Mouse (Mus musculus): ENCODE measurements around the gene Vps53. TPM values are rescaled to one million over a fixed set of nuclear protein-coding genes. Genes with fewer than 3 reads are reported as not detected.

Vps53 gene
- total RNA-seq (2014; rRNA removed), result 18.9 and 22.8 TPM in 2 replicates
- polyA plus RNA-seq (2012; rRNA removed), result 19.3 and 22.4 TPM in 2 replicates

GRCm38 (mm10) chr11:76179495-76180145, at the start of gene Vps53, which contains the start of gene Fam57a:
Gene Vps53, minus strand, starts transcription at chr11:76179647.
Gene Fam57a, plus strand, starts transcription at chr11:76179671.
- peak within 1 kb of the TSS; percentile 90 for H3K9ac ChIP-seq (ENCODE audit: low read depth, low read length)
- DNase-seq (ENCODE audit: extremely low read depth, low read depth, low spot score), result peak; percentile 91
- WGBS, result under 1% methylated on average over 37 of the region's 37 CpGs
- TF ChIP-seq CTCF (IDR thresholded peaks at IDR 0.05; ENCODE audit: low read depth, low read length), result no peak
- TF ChIP-seq POLR2A (IDR thresholded peaks at IDR 0.05; ENCODE audit: extremely low read depth, insufficient read depth, low read length), result peak; percentile 43; the same call in 1 of the 2 replicates
- H3K79me2 ChIP-seq (ENCODE audit: control insufficient read depth, insufficient read depth, low read length), result peaks cover 2% of the 10 kb centered on the region; the same call in 1 of the 2 replicates
- H3K4me1 ChIP-seq (ENCODE audit: control insufficient read depth, insufficient read depth, low read length), result peaks cover 2% of the 10 kb centered on the region; the same call in 1 of the 2 replicates
- no peaks in the 10 kb centered on the region for H3K27me3 ChIP-seq (ENCODE audit: control insufficient read depth, insufficient read depth, low read length)
- peak within 1 kb of the TSS; percentile 84 for H3K27ac ChIP-seq (replicated peaks; ENCODE audit: insufficient read depth, low read depth, low read length)
- peaks cover 7% of the 10 kb centered on the region for H3K36me3 ChIP-seq (ENCODE audit: control insufficient read depth, insufficient read depth, low read length)
- peak within 1 kb of the TSS; percentile 95 for H3K4me3 ChIP-seq (ENCODE audit: insufficient read depth, low read depth, low read length)

- H3K4me1 ChIP-seq (ENCODE audit: control insufficient read depth, insufficient read depth, low read length), result no peaks in the 10 kb centered on the region
- no peaks in the 10 kb centered on the region for H3K79me2 ChIP-seq (ENCODE audit: control insufficient read depth, insufficient read depth, low read length)
- no peak for TF ChIP-seq CTCF (IDR thresholded peaks at IDR 0.05; ENCODE audit: low read depth, low read length)
- no peak for TF ChIP-seq POLR2A (IDR thresholded peaks at IDR 0.05; ENCODE audit: extremely low read depth, insufficient read depth, low read length)
- no peak overlapping the region for H3K9ac ChIP-seq (ENCODE audit: low read depth, low read length)
- H3K27me3 ChIP-seq (ENCODE audit: control insufficient read depth, insufficient read depth, low read length), result no peaks in the 10 kb centered on the region
- no peak for DNase-seq (ENCODE audit: extremely low read depth, low read depth, low spot score)
- H3K27ac ChIP-seq (replicated peaks; ENCODE audit: insufficient read depth, low read depth, low read length), result no peak overlapping the region
- H3K36me3 ChIP-seq (ENCODE audit: control insufficient read depth, insufficient read depth, low read length), result peaks cover 21% of the 10 kb centered on the region
- no peak overlapping the region for H3K4me3 ChIP-seq (ENCODE audit: insufficient read depth, low read depth, low read length)
Observed at GRCm38 (mm10) chr11:76225051-76225450, 45.6 kb upstream of the Vps53 start.

DNA sequence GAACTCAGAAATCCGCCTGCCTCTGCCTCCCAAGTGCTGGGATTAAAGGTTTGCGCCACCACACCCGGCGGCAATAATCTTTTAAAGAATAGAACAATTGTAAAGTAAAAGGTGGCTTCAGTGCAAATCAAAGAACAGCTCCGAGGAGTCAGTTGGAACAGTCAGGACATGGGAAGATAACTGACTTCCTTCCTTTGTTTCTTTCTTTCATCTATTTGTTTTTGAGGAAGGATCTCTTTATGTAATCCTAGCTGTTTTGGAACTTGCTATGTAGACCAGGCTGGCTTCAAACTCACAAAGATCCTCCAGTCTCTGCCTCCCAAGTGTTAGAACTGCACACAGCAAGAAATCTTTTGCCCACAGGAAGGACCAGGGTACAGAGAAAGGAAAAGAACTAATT, 45.2 kb upstream of the Vps53 start:
- no peak overlapping the region for H3K9ac ChIP-seq (ENCODE audit: low read depth, low read length)
- H3K36me3 ChIP-seq (ENCODE audit: control insufficient read depth, insufficient read depth, low read length), result peaks cover 21% of the 10 kb centered on the region
- no peaks in the 10 kb centered on the region for H3K79me2 ChIP-seq (ENCODE audit: control insufficient read depth, insufficient read depth, low read length)
- no peaks in the 10 kb centered on the region for H3K27me3 ChIP-seq (ENCODE audit: control insufficient read depth, insufficient read depth, low read length)
- no peak for TF ChIP-seq POLR2A (IDR thresholded peaks at IDR 0.05; ENCODE audit: extremely low read depth, insufficient read depth, low read length)
- H3K4me1 ChIP-seq (ENCODE audit: control insufficient read depth, insufficient read depth, low read length), result no peaks in the 10 kb centered on the region
- 85% methylated on average over 5 of the region's 5 CpGs for WGBS
- H3K27ac ChIP-seq (replicated peaks; ENCODE audit: insufficient read depth, low read depth, low read length), result no peak overlapping the region
- DNase-seq (ENCODE audit: extremely low read depth, low read depth, low spot score), result no peak
- H3K4me3 ChIP-seq (ENCODE audit: insufficient read depth, low read depth, low read length), result no peak overlapping the region

GRCm38 (mm10) chr11:76217390-76217800, 37.9 kb upstream of the Vps53 start, which contains the start of the genes Dbil5 and Gemin4:
Gene Dbil5, plus strand, starts transcription at chr11:76217608.
Gene Gemin4, minus strand, starts transcription at chr11:76217664.
- Histone ChIP-seq H3K4me3 (ENCODE audit: insufficient read depth, low read depth, low read length) (peak within 1 kb of the TSS; percentile 78), H3K4me1 (ENCODE audit: control insufficient read depth, insufficient read depth, low read length) (0 out of 2 replicates have a peak, but pooled peaks cover 4% of the 10 kb centered on the region), H3K9ac (ENCODE audit: low read depth, low read length) (peak within 1 kb of the TSS; percentile 82), H3K36me3 (ENCODE audit: control insufficient read depth, insufficient read depth, low read length) (peaks cover 11% of the 10 kb centered on the region), H3K27ac (replicated peaks; ENCODE audit: insufficient read depth, low read depth, low read length) (peak within 1 kb of the TSS; percentile 64), H3K27me3 (ENCODE audit: control insufficient read depth, insufficient read depth, low read length) (no peaks in the 10 kb centered on the region), H3K79me2 (ENCODE audit: control insufficient read depth, insufficient read depth, low read length) (no peaks in the 10 kb centered on the region)
- peak; percentile 91 for DNase-seq (ENCODE audit: extremely low read depth, low read depth, low spot score)
- 0% methylated on average over 35 of the region's 35 CpGs for WGBS
- TF ChIP-seq POLR2A (IDR thresholded peaks at IDR 0.05; ENCODE audit: extremely low read depth, insufficient read depth, low read length) (peak; percentile 51), CTCF (IDR thresholded peaks at IDR 0.05; ENCODE audit: low read depth, low read length) (peak; percentile 99)

GRCm38 (mm10) chr11:76216681-76217389, 37.4 kb upstream of the Vps53 start:
- Histone ChIP-seq H3K4me3 (ENCODE audit: insufficient read depth, low read depth, low read length) (peak overlapping the region; percentile 78), H3K9ac (ENCODE audit: low read depth, low read length) (peak overlapping the region; percentile 82), H3K36me3 (ENCODE audit: control insufficient read depth, insufficient read depth, low read length) (peaks cover 7% of the 10 kb centered on the region), H3K27ac (replicated peaks; ENCODE audit: insufficient read depth, low read depth, low read length) (peak overlapping the region; percentile 64), H3K4me1 (ENCODE audit: control insufficient read depth, insufficient read depth, low read length) (0 out of 2 replicates have a peak, but pooled peaks cover 4% of the 10 kb centered on the region), H3K27me3 (ENCODE audit: control insufficient read depth, insufficient read depth, low read length) (no peaks in the 10 kb centered on the region), H3K79me2 (ENCODE audit: control insufficient read depth, insufficient read depth, low read length) (no peaks in the 10 kb centered on the region)
- WGBS, result 1% methylated on average over 33 of the region's 33 CpGs
- peak; percentile 68 for DNase-seq (ENCODE audit: extremely low read depth, low read depth, low spot score)
- TF ChIP-seq CTCF (IDR thresholded peaks at IDR 0.05; ENCODE audit: low read depth, low read length) (no peak), POLR2A (IDR thresholded peaks at IDR 0.05; ENCODE audit: extremely low read depth, insufficient read depth, low read length) (no peak)
